Mouse (Mus musculus) liver, postnatal 0 days (tissue): ENCODE results near the gene Klrb1f.
"Not testable (repeated sequence)": the region's sequence is repeated elsewhere in the genome, so short reads cannot be mapped to it uniquely, and the experiment has no call there.

ENCODE experiments used
- CTCF ChIP-seq: sonication (generic); IDR thresholded peaks from 2 replicates; pipeline ENCODE4 v1.5.1; 2016; ENCODE audit warnings: antibody characterized with exemption, low read depth
- EP300 ChIP-seq: IDR thresholded peaks from 2 replicates; pipeline ENCODE4 v1.6.1; 2016; ENCODE audit warnings: antibody characterized with exemption, low read depth, mild to moderate bottlenecking

GRCm38 (mm10) chr6:129086031-129086430 lies 40.3 kb downstream of the Klrb1f start:
- not testable (repeated sequence) for TF ChIP-seq CTCF, EP300
